Mouse (Mus musculus): ENCODE measurements around the gene Smarcd2. TPM values are rescaled to one million over a fixed set of nuclear protein-coding genes. Genes with fewer than 3 reads are reported as not detected.
"Not testable (repeated sequence)": the region's sequence is repeated elsewhere in the genome, so short reads cannot be mapped to it uniquely, and the experiment has no call there.

Smarcd2 gene
- total RNA-seq, 2 experiments from 2014 or later: 104 to 117 TPM

DNA sequence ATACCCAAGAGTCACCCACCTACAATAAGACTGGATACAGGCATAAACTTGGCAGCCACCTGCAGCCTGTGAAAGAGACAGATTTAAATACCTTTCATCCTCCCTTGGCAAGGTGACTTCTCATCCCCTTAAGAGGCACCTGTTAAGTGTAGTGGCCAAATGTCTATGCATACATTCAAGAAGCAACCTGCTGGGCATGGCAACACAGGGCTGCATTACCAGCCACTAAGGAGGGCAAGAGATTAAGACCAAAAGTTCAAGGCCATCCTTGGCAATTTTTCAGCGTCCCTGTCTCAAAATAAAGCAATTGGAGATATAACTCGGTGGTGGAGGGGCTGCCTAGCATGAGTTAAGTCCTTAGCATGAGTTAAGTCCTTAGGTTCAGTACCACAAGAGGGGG, 18.0 kb downstream of the Smarcd2 start:
- DNase-seq (ENCODE audit: low spot score in 2 of 2): no peak

DNA sequence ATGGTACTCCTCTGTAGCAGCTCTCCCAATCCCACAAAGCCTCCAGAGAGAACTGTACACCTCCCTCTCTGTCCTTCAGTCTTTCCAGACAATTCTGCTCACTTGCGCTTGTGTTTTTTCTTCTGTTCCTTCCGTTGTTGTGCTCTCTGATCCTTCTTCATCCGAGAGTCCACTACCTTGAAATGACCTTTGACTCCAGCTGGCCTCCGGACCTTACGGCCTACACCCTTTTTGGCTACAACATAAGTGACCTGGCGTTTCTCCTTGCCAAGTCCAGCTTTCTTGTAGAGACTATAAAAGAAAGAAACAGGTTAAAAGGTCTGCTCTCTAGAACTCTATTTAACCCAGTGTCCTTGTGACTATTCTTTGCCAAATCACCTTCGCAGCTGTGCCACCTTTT, 23.4 kb downstream of the Smarcd2 start:
- DNase-seq (ENCODE audit: low spot score in 2 of 2): no peak

GRCm38 (mm10) chr11:106246834-106247233, 25.9 kb downstream of the Smarcd2 start:
- no peak for DNase-seq (ENCODE audit: low spot score in 2 of 2)

DNA sequence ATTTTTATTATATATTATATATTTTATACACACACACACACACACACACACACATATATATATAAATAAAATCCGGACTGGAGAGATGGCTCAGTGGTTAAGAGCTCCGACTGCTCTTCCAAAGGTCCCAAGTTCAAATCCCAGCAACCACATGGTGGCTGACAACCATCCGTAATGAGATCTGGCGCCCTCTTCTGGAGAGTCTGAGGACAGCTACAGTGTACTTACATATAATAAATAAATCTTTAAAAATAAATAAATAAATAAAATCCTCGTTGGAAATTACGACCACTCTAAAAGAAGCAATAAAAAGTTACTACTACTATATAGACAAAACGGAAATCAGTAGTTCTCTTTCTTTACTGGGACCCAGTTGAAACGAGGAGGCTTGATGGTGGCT, 38.8 kb downstream of the Smarcd2 start:
- DNase-seq (ENCODE audit: low spot score in 2 of 2): not testable (repeated sequence)

DNA sequence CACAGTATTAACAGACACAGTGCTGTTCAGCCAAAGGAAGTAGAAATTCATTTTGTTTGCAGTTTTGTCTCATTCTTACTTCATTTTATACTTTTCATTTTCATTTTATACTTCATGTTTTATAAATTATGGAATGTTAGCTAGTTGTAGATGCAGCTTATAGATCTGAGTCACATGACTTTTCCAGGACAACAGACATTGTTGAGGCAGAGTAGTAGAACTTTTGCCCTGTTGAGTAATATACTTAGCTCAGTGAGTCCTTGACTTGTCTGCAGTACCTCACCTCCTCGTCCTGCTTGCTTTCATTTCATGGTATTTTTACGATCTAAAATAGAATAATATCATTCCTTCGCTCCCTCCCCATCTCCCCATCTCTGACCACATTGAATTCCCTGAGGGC, 52.2 kb downstream of the Smarcd2 start:
- no peak for DNase-seq (ENCODE audit: low spot score in 2 of 2)

DNA sequence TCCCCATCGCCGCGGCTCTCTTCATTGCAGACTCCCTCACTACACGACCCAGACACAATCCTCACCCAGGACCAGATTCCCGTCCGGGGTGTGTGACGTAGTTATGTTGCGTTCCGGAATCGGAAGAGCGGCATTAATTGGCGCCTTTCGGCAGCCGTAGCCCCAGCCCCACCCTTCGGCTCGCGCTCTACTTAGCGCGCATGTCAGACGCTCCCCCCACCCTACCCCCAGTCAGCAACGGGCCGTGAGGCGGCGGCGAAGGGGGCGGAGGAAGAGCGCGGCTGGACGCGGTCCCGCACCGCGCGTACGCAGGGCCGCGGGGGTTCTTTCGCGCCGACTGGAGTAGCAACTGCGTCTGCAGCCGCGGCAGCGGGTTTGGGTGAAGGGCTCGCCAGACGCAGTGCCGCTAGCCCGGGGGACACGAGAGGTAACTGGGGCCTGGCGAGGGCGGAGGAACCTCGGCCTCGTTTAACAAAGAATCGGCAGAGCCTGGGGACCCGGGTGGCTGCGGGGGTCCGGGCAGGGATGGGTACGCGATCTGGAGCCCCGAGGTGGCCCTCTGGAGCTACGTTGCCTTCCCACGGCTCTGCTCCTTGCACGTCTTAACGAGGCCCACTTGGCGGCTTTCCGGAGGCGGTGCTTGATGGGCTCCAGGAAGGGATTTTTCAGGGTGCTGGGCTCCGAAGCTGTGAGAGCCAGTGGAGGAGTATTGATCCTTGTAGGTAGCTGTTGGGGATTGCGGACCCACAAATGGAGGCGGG, 55.9 kb downstream of the Smarcd2 start, which contains the start of gene Ddx42:
Gene Ddx42, plus strand, starts transcription at position 197 of the 761 bp plus-strand sequence.
- peak; percentile 67 to 77 for DNase-seq (ENCODE audit: low spot score in 2 of 2)

DNA sequence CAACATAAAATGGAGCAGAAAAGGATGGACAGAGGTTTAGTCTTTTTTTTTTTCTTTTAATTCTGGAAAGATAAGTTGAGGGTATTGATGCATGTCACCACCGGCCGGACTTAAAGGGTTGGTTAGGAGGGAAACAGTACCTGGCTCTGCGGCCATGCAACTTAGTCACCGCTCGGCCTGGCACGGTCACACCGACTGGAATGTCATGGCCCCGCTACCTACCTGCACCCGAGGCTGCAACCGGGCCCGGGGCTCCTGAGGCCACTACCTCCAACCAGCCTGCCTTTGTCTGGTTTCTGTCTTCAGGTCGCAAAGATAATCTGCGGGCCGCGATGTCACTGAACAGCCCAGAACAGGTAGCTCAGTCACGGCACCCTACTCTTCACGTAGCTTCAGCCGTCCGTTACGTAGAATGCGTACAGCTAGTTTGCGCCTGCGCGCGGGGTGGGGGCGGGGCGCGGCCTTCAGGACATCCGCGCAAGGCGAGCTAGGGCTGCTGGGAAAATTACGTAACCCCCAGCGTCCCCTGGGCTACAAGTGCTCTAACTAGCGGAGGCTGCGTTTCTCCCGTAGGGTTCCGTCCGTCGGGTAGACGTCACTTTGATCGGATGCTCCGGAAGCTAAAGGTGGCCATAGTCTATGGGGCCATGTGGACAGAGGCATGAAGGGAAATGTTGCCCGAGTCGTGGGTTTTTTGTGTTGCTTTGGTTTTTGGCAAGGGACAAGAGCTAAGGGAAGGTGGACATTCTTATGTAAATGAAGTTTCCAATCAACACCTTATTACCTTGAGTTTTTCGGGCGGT, 56.6 kb downstream of the Smarcd2 start, which contains the start of gene Ccdc47:
Gene Ccdc47, minus strand, starts transcription at position 418 of the 803 bp plus-strand sequence.
- DNase-seq (ENCODE audit: low spot score in 2 of 2): peak; percentile 71 to 89

DNA sequence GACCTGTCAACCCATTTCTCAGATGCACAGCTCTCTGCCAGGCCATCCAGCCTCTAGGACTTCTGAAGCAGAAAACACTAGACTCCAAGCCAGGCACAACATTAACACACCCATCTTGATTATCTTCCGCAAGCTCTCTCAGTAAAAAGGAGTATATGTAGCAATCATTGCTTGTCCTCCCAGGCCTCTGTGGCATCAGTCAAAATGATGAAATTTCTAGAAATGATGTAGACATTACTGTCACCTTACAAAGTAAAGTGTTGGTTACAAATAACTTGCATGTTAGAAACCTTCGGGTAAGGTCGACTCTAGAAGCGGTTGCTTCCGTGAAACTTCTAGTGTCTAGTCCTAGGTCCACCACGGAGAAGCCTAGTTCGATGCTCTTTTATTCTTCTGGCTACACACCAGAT, 57.3 kb downstream of the Smarcd2 start:
- no peak for DNase-seq (ENCODE audit: low spot score in 2 of 2)

- DNase-seq (ENCODE audit: low spot score in 2 of 2): no peak
Measured at GRCm38 (mm10) chr11:106214856-106215255, 57.9 kb downstream of the Smarcd2 start.

Other genes with a start within 250 kb of the Smarcd2 start
- 10 to 100 TPM; 87.2 to 88.1 TPM for gene Dcaf7, start 236.1 kb downstream of the Smarcd2 start, total RNA-seq (2021)
- 10 to 100 TPM; 27.3 to 28.6 TPM for gene Taco1, start 206.9 kb downstream of the Smarcd2 start, total RNA-seq (2021)
- gene Map3k3, start 188.4 kb downstream of the Smarcd2 start, total RNA-seq (2021): 10 to 100 TPM; 55.5 to 60.6 TPM
- not detected for gene Gm10840, start 112.1 kb downstream of the Smarcd2 start, total RNA-seq (2021)
- gene Limd2, start 112.1 kb downstream of the Smarcd2 start, total RNA-seq (2021): 10 to 100 TPM; 39.8 to 48.2 TPM
- 10 to 100 TPM; 19.3 to 20.1 TPM for gene Strada, start 70.8 kb downstream of the Smarcd2 start, total RNA-seq (2021)
- gene Ccdc47, start 56.6 kb downstream of the Smarcd2 start, total RNA-seq (2021): 10 to 100 TPM; 86.3 to 89.6 TPM
- 10 to 100 TPM; 74.4 to 76.2 TPM for gene Ddx42, start 56.0 kb downstream of the Smarcd2 start, total RNA-seq (2021)
- 10 to 100 TPM; 69.3 to 71.0 TPM for gene Ftsj3, start 16.9 kb downstream of the Smarcd2 start, total RNA-seq (2021)
- gene Psmc5, start 16.8 kb downstream of the Smarcd2 start, total RNA-seq (2021): 100 to 1,000 TPM; 131 to 138 TPM
- under 1 TPM; 0.25 to 0.34 TPM for gene Tcam1, start 3.7 kb upstream of the Smarcd2 start, total RNA-seq (2021)
- under 1 TPM in 1 of 2 experiments, not detected in 1; 0.37 TPM for gene Gh, start 28.9 kb upstream of the Smarcd2 start, total RNA-seq (2021)
- gene Cd79b, start 41.8 kb upstream of the Smarcd2 start, total RNA-seq (2021): 1 to 10 TPM; 2.8 to 5.2 TPM
- 1 to 10 TPM; 1.0 to 3.0 TPM for gene Scn4a, start 80.3 kb upstream of the Smarcd2 start, total RNA-seq (2021)
- gene Prr29, start 92.5 kb upstream of the Smarcd2 start, total RNA-seq (2021): not detected
- 10 to 100 TPM; 21.8 to 24.3 TPM for gene Icam2, start 115.1 kb upstream of the Smarcd2 start, total RNA-seq (2021)
- 10 to 100 TPM; 72.5 to 83.6 TPM for gene Ern1, start 214.9 kb upstream of the Smarcd2 start, total RNA-seq (2021)

All from adrenal gland, postnatal 4 days (tissue).